32 mouse cellular contexts compared by ENCODE assay signal in genomic region chr13:44101806-44102205, GRCm38 (mm10).
DNase-seq lines count a peak whose midpoint lies in the region; ATAC-seq and TF ChIP-seq lines count a peak whose summit lies in the region.
"Had no signal": no experiment of that assay in that cellular context is flagged by ENCODE, and none has a peak within 500 bp of the region (broad histone marks: within the 10 kb centered on the region; RNA-seq: fewer than 3 reads in every experiment).

No protein-coding gene starts in this region.

- no peaks in the 10 kb centered on the region for H3K36me3 ChIP-seq in forebrain, embryonic 12.5 days (replicated peaks)
- no peaks in the 10 kb centered on the region for H3K36me3 ChIP-seq in forebrain, postnatal 0 days (ENCODE audit: insufficient read depth)
- H3K36me3 ChIP-seq in midbrain, embryonic 10.5 days = no peaks in the 10 kb centered on the region
- no peaks in the 10 kb centered on the region for H3K36me3 ChIP-seq in midbrain, postnatal 0 days (ENCODE audit: insufficient read depth, low read length)
- H3K36me3 ChIP-seq in midbrain, embryonic 13.5 days = no peaks in the 10 kb centered on the region
- H3K36me3 ChIP-seq: heart, embryonic 12.5 days; limb, embryonic 10.5 days; limb, embryonic 15.5 days; liver, embryonic 13.5 days had no signal

- H3K27me3 ChIP-seq in forebrain, embryonic 12.5 days = peaks cover 16% of the 10 kb centered on the region; the same call in 1 of the 2 replicates
- no peaks in the 10 kb centered on the region for H3K27me3 ChIP-seq in forebrain, postnatal 0 days (ENCODE audit: insufficient read depth, low read length)
- peaks cover 85% of the 10 kb centered on the region for H3K27me3 ChIP-seq in midbrain, embryonic 10.5 days (ENCODE audit: low read depth, poor library complexity, severe bottlenecking)
- H3K27me3 ChIP-seq in midbrain, postnatal 0 days (ENCODE audit: insufficient read depth, low read length) = no peaks in the 10 kb centered on the region
- peaks cover 73% of the 10 kb centered on the region for H3K27me3 ChIP-seq in midbrain, embryonic 13.5 days
- H3K27me3 ChIP-seq: heart, embryonic 12.5 days had no signal

- peak overlapping the region; percentile 94 for H3K27ac ChIP-seq in forebrain, embryonic 12.5 days
- no peak overlapping the region for H3K27ac ChIP-seq in forebrain, postnatal 0 days (ENCODE audit: low read depth, low read length)
- peak overlapping the region; percentile 81 for H3K27ac ChIP-seq in midbrain, embryonic 10.5 days (replicated peaks)
- H3K27ac ChIP-seq in midbrain, postnatal 0 days (ENCODE audit: low read depth, low read length) = no peak overlapping the region
- peak overlapping the region; percentile 83; the same call in 1 of the 2 replicates for H3K27ac ChIP-seq in midbrain, embryonic 13.5 days
- H3K27ac ChIP-seq: kidney, postnatal 0 days; limb, embryonic 15.5 days; liver, embryonic 13.5 days; stomach, postnatal 0 days had no signal

- no peak for ATAC-seq in forebrain, embryonic 12.5 days (ENCODE audit: low FRiP score)
- no peak for ATAC-seq in forebrain, postnatal 0 days
- ATAC-seq in midbrain, postnatal 0 days (ENCODE audit: low FRiP score) = no peak
- no peak for ATAC-seq in midbrain, embryonic 13.5 days
- ATAC-seq: CD4-positive, CD25-positive, alpha-beta regulatory T cell, adult 4 months; hindbrain, embryonic 16.5 days; intestine, embryonic 16.5 days; lung, postnatal 0 days had no signal

- H3K4me3 ChIP-seq in forebrain, embryonic 12.5 days (replicated peaks) = no peak overlapping the region
- no peak overlapping the region for H3K4me3 ChIP-seq in forebrain, postnatal 0 days (ENCODE audit: low read depth, low read length)
- H3K4me3 ChIP-seq in midbrain, embryonic 10.5 days = no peak overlapping the region
- no peak overlapping the region for H3K4me3 ChIP-seq in midbrain, postnatal 0 days (ENCODE audit: low read depth, low read length)
- no peak overlapping the region for H3K4me3 ChIP-seq in midbrain, embryonic 13.5 days (replicated peaks)
- H3K4me3 ChIP-seq: erythroblast, embryonic 14.5 days; heart, embryonic 12.5 days; limb, embryonic 15.5 days; liver, embryonic 13.5 days; megakaryocyte, embryonic 14.5 days had no signal

- DNase-seq in forebrain, postnatal 0 days = no peak
- DNase-seq in midbrain, embryonic 10.5 days (ENCODE audit: low spot score) = no peak
- DNase-seq in midbrain, postnatal 0 days (ENCODE audit: low spot score) = no peak
- no peak for DNase-seq in urinary bladder, postnatal 25 days (ENCODE audit: low spot score)
- no peak for DNase-seq in right cerebral cortex, postnatal 14 days
- DNase-seq: adrenal gland, postnatal 14 days; cerebellum, adult 11-12 months; cerebellum, adult 9-11 months; gastrocnemius, postnatal 14 days; kidney, adult 8-10 months; kidney, postnatal 4 days; layer of hippocampus, postnatal 36 days; liver, embryonic 13.5 days; lung, adult 18-20 months; lung, postnatal 4 days; right cerebral cortex, adult 18-20 months; right cerebral cortex, postnatal 4 days; thymus, adult 18-20 months; thymus, postnatal 25 days had no signal

- no peaks in the 10 kb centered on the region for H3K9me3 ChIP-seq in forebrain, embryonic 12.5 days
- H3K9me3 ChIP-seq in forebrain, postnatal 0 days (ENCODE audit: low read length) = no peaks in the 10 kb centered on the region
- no peaks in the 10 kb centered on the region for H3K9me3 ChIP-seq in midbrain, embryonic 10.5 days (replicated peaks)
- no peaks in the 10 kb centered on the region for H3K9me3 ChIP-seq in midbrain, postnatal 0 days (ENCODE audit: low read length)
- no peaks in the 10 kb centered on the region for H3K9me3 ChIP-seq in midbrain, embryonic 13.5 days
- H3K9me3 ChIP-seq: heart, embryonic 12.5 days; limb, embryonic 10.5 days; limb, embryonic 15.5 days; liver, embryonic 13.5 days had no signal

- H3K9ac ChIP-seq in forebrain, embryonic 12.5 days = no peak overlapping the region
- H3K9ac ChIP-seq in forebrain, postnatal 0 days = no peak overlapping the region
- no peak overlapping the region for H3K9ac ChIP-seq in midbrain, postnatal 0 days (replicated peaks; ENCODE audit: low read length, poor library complexity, severe bottlenecking)
- no peak overlapping the region for H3K9ac ChIP-seq in midbrain, embryonic 13.5 days (replicated peaks)
- H3K9ac ChIP-seq: limb, embryonic 15.5 days; liver, embryonic 13.5 days had no signal

- TF ChIP-seq CTCF in forebrain, postnatal 0 days (IDR thresholded peaks at IDR 0.05; ENCODE audit: low read depth) = no peak
- TF ChIP-seq CTCF in midbrain, postnatal 0 days (IDR thresholded peaks at IDR 0.05) = no peak

- WGBS in forebrain, embryonic 12.5 days = 60% methylated on average over 6 of the region's 6 CpGs
- 57% methylated on average over 6 of the region's 6 CpGs for whole genome bisulfite sequencing in forebrain, postnatal 0 days
- 63% methylated on average over 6 of the region's 6 CpGs for WGBS in midbrain, embryonic 10.5 days
- WGBS in midbrain, postnatal 0 days = 53% methylated on average over 6 of the region's 6 CpGs
- 55% methylated on average over 6 of the region's 6 CpGs for WGBS in midbrain, embryonic 13.5 days

- no peak overlapping the region for H3K4me2 ChIP-seq in forebrain, embryonic 12.5 days
- no peak overlapping the region for H3K4me2 ChIP-seq in forebrain, postnatal 0 days (ENCODE audit: low read depth)
- H3K4me2 ChIP-seq in midbrain, postnatal 0 days (ENCODE audit: low read depth, low read length, poor library complexity, severe bottlenecking) = no peak overlapping the region
- H3K4me2 ChIP-seq in midbrain, embryonic 13.5 days (replicated peaks) = no peak overlapping the region
- H3K4me2 ChIP-seq: limb, embryonic 15.5 days; liver, embryonic 13.5 days had no signal

- H3K4me1 ChIP-seq in forebrain, embryonic 12.5 days = peaks cover 47% of the 10 kb centered on the region
- peaks cover 14% of the 10 kb centered on the region; the same call in 1 of the 2 replicates for H3K4me1 ChIP-seq in forebrain, postnatal 0 days (ENCODE audit: insufficient read depth)
- peaks cover 49% of the 10 kb centered on the region for H3K4me1 ChIP-seq in midbrain, embryonic 10.5 days
- H3K4me1 ChIP-seq in midbrain, postnatal 0 days (ENCODE audit: insufficient read depth, low read length) = peaks cover 13% of the 10 kb centered on the region
- H3K4me1 ChIP-seq in midbrain, embryonic 13.5 days (replicated peaks) = peaks cover 42% of the 10 kb centered on the region
- H3K4me1 ChIP-seq: liver, embryonic 13.5 days had no signal

Comparison
In these comparisons a context has a peak if more than half of its experiments do, and no peak if none do; other contexts are left out.
1. H3K27ac ChIP-seq: peak in forebrain, embryonic 12.5 days (single experiment), midbrain, embryonic 10.5 days (single experiment) and midbrain, embryonic 13.5 days (single experiment); none in forebrain, postnatal 0 days (single experiment) and midbrain, postnatal 0 days (single experiment).